Mouse (Mus musculus) CH12.LX (cell line): ENCODE data around the gene Wdr61.

ENCODE experiments used
- CTCF ChIP-seq, 2 experiments: IDR thresholded peaks in 1 of 2; conservative IDR thresholded peaks in 1 of 2; 2 replicates each; pipeline ENCODE4 v1.5.1; 2011 to 2012; ENCODE audit warnings: low read depth in 2 of 2, low read length in 2 of 2, improper control_type of control experiment in 1 of 2, inconsistent platforms in 1 of 2, mild to moderate bottlenecking in 1 of 2, moderate library complexity in 1 of 2
- EP300 ChIP-seq: IDR thresholded peaks from 2 replicates; pipeline ENCODE4 v1.6.1; 2011; ENCODE audit warnings: low read length, improper control_type of control experiment
- ETS1 ChIP-seq: conservative IDR thresholded peaks from 2 replicates; pipeline ENCODE4 v1.6.1; 2012; ENCODE audit warnings: low read depth, mild to moderate bottlenecking, inconsistent platforms, low read length, improper control_type of control experiment, moderate library complexity
- IRF4 ChIP-seq: IDR thresholded peaks from 2 replicates; pipeline ENCODE4 v1.6.1; 2014; ENCODE audit warnings: low read depth, mild to moderate bottlenecking, inconsistent platforms, low read length, improper control_type of control experiment
- KAT2A ChIP-seq: IDR thresholded peaks from 2 replicates; pipeline ENCODE4 v1.6.1; 2012; ENCODE audit warnings: low read length, improper control_type of control experiment, inconsistent platforms; ENCODE audit not compliant: insufficient replicate concordance
- POLR2AphosphoS2 ChIP-seq: IDR thresholded peaks from 2 replicates; pipeline ENCODE4 v1.6.1; 2011; ENCODE audit warnings: low read depth, low read length, improper control_type of control experiment
- RAD21 ChIP-seq: IDR thresholded peaks from 2 replicates; pipeline ENCODE4 v1.6.1; 2011; ENCODE audit warnings: low read depth, mild to moderate bottlenecking, low read length, improper control_type of control experiment, moderate library complexity

DNA sequence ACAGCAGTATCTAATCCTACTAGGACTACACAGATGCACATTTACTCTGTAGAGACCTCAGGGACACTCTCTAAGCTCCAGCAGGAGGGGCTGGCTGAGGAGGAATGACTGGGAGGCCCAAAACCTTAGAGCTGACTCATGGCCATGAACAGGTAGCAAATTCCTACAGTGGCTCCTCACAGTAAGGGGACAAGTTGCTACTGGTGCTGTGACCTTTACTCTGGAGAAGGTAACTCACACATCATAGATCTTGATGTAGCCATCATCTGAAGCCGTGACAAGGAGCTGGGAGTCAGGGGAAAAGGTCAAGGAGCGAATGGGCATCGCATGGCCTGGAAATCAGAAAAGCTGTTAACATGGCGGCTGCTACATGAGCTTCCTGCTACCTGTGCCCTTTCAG lies 11.7 kb downstream of the Wdr61 start:
- no peak for TF ChIP-seq IRF4
- no peak for TF ChIP-seq EP300
- no peak for TF ChIP-seq CTCF (conservative IDR thresholded peaks at IDR 0.05 in 1 of 2, IDR thresholded peaks at IDR 0.05 in 1 of 2; ENCODE audit: low read depth in 2 of 2, low read length in 2 of 2)
- no peak for TF ChIP-seq POLR2AphosphoS2
- TF ChIP-seq RAD21: no peak
- no peak for TF ChIP-seq KAT2A
- no peak for TF ChIP-seq ETS1
